Mouse (Mus musculus) c-Kit-negative CD71-positive TER-119-positive erythroid progenitor cells, embryonic 14.5 days (primary cell): ENCODE results near the gene Mthfd2.
"Not testable (repeated sequence)": the region's sequence is repeated elsewhere in the genome, so short reads cannot be mapped to it uniquely, and the experiment has no call there.

Source experiments
- DNase-seq: peaks from one replicate; pipeline ENCODE4 v3.0.0-alpha.2; 2013; ENCODE audit warnings: low read depth, low spot score

The Mthfd2 gene

GRCm38 (mm10) chr6:83325525-83326393, at the start of gene Mthfd2, which contains the start of gene Mob1a:
TSS of gene Mthfd2 (minus strand) at chr6:83325908.
TSS of gene Mob1a (plus strand) at chr6:83326016.
- peak; percentile 96 for DNase-seq

DNA sequence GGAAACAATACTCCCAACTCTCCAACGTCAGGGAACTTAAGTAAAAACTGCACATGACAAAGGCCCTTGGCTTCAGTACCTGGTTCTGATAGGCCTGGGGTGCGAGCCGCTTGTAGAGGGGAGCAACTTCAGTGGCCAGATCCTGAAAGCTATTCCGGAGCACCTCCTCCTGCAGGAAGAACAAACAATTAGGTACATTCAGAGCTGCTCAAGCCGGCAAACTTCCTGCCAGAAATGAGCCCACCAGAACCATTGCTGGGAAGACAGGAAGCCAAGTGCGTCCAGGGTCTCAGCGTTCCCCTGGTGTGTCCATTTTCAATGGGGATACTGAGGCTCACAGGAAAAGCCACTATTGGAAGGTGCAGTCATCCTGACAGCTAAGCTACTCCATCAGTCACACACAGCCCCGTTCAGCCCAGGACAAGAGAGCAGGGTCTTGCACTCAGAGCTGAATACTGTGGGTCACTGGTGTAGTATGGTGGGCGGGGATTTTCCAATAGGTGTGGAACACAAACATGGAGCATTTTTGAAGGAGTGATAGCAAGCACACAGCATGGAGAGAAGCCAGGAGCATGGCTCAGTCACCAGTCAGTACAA, 48.1 kb upstream of the Mthfd2 start:
- no peak for DNase-seq

GRCm38 (mm10) chr6:83371350-83371749, 45.6 kb upstream of the Mthfd2 start:
- DNase-seq, result no peak

DNA sequence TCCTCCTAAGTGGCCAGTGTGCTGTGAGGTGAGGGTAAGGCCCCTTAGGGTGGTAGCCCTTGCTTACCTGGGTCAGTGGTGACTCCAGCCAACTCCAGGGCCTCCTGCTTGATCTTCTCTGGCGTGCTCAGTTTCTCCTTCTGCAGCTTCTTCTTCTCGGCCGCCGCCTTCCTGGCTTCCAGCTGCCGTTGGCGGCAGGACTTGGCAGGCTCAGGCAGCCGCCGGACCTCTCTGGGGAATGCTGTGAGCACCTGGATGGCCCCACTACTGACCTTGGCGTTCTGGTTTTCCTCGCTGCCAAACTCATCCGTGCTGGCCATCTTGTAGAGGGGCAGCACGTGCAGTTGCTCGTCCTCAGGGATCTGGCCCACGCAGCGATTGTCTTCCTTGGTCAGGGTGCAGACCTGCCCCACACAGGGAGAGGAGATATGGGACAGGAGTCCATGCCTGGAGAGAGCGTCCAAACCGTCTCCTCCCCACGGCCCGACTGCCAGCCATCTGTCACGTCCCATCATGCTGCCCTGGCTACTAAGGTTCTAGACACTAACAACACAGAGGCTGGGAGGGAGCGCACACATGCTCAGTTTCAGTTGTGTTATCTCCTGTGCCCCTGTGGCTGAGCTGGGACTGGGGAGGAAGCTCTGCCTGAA, 44.7 kb upstream of the Mthfd2 start:
- no peak for DNase-seq

DNA sequence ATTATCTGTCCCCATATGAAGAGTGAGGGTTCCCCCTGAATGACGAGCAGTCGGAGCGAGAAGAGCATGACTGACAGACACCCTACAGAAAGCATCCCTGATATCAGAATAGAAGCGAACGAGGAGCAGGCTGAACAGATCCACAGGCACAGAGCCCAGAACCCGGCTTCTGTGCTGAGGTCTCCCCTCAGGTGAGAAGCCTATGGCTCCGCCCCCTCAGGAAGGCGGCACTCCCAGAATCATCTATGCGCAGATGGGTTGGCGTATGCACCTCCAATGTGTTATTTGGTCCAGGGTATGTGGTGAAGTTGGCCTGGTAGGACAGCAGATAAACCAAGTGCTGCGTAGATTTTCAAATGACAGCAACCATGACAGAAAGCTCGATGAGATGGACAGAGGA, 37.4 kb upstream of the Mthfd2 start:
- no peak for DNase-seq

DNA sequence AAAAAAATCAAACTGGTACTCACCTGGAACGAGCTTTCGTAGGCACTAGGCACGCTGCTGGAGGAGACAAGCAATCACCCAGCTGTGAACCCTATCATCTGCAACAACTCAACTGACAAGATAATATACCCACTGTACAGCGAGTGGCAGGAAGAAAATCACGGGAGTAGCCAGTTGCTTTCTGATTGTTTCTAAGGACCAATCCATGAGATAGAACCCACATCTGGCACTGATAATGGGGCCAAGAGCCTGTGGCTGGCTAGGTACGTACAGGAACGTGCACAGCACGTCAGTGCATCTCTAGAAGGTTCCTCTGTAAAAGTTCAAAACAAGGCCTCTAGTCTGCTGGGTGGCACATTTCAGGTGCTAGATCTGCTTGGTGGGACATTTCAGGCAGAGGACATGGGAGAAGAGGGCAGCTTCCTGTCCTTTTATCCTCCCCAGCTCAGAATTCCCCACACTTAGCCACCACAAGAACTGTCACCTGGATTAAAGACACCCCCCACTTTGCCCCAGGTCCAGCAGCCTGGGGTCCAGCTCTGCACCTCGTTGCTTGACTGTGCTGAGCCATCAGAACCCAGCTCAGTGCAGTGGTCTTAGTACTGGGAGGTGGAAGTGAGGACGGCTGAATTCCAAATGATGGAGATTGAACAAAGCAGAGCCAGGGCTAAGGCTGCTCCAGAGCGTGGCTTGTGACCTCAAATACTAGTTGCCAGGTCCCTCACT, 36.0 kb upstream of the Mthfd2 start:
- DNase-seq, result no peak

DNA sequence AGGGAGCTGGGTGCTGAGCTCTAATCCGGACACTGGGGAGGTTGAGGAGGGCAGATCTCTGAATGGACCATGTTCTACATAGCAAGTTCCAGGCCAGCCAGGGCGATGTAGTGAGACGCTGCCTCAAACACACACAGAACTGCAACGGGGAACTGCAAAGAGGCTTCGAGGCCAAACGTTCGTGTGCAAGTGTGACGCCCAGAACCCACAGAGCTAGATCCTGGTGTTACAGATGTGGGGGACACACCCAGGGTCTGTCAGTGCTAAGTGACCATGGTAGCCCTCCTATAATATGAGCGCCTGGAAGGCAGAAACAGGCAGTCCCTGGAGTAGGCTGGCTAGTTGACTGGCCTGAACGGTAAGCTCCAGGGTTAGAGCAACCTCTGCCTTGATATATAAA, 31.7 kb upstream of the Mthfd2 start:
- DNase-seq, result no peak

DNA sequence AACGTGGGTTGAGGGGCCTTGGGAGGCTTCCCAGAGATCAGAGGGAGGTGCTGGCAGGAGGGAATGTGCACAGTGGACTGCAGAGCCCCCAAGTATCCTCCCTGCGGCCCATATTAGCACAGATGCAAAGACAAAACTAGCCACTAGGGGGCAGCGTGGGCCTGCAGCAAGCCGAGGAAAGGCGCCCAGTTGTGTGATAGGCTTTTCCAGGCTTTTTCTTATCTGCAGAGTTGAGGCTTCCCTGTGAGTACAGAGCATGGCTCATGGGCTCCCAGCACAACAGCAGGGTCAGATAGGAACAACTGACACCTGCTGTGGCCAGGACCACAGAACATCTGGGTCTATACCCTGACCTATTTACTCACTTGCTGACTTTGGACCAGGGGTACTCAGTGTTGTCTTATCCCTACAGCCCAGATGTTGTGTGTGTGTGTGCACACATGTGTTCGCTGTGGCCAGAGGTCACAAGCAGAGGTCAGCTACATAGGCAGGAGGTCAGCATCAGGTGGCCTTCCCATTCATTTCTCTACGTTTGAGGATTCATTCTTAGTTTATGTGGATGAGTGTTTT, 30.9 kb upstream of the Mthfd2 start:
- peak; percentile 73 for DNase-seq

- no peak for DNase-seq
These were observed 29.4 kb upstream of the Mthfd2 start for GRCm38 (mm10) chr6:83354856-83355781.

DNA sequence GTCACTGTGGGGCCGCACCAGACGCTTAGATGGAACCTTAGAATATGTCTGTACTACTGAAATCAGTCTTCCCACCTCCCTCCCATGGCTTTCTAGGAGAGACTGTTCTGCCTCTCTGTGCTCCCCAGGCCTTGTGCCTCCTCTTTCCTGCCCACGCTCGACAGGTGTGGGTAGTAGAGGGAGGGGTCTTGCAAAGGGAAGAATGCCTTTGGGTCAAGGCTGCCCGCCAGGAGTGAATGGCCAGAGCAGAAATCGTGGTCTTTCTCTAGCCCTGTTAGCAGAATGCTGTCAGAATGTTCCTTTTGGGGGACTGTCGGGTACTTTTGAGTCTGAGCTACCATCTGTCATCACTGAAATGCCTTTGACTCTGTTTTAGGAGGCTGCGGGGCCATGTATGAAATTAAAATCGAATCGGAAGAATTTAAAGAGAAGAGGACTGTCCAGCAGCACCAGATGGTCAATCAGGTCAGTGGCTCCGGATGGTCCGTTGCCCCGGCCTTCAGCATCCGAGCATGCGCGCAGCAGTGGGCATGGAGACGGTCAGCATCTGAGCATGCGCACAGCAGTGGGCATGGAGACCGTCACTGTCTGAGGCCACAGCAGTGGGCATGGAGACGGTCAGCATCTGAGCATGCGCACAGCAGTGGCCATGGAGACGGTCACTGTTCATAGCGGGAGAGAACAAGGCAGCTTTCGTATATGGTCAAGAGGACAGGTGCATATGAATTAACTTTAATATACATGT, 27.1 kb upstream of the Mthfd2 start:
- DNase-seq, result no peak

- peak; percentile 95 for DNase-seq
These were observed 25.9 kb upstream of the Mthfd2 start for GRCm38 (mm10) chr6:83351490-83352160.

- DNase-seq, result peak; percentile 20
These were observed 25.2 kb upstream of the Mthfd2 start for GRCm38 (mm10) chr6:83350851-83351405.

DNA sequence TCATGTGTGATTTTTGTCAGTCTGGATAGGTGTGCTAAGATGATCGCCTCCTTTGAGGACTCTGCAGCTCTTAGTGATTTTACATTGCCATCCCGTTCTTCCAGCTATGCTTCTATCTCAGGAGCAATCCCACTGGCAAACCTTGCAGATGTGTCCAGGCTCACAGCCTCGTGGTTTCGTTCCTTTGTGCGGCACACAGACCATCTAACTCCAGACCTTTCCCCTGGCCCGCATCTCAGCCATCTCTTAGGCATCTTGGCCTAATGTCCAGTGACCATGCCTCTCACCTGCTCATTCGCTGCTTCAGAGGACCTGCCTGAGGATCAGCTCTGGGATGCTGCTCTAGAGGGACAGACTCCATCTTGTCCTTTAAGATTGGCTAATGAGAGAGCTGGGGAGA, 24.5 kb upstream of the Mthfd2 start:
- DNase-seq, result peak; percentile 32

GRCm38 (mm10) chr6:83349274-83349958, 23.7 kb upstream of the Mthfd2 start:
- peak; percentile 80 for DNase-seq

- no peak for DNase-seq
These were observed 23.2 kb upstream of the Mthfd2 start, which contains the start of gene Bola3 for GRCm38 (mm10) chr6:83348873-83349272. TSS of gene Bola3 (plus strand) at chr6:83349147.

- no peak for DNase-seq
These were observed 22.2 kb upstream of the Mthfd2 start for GRCm38 (mm10) chr6:83347916-83348315.

DNA sequence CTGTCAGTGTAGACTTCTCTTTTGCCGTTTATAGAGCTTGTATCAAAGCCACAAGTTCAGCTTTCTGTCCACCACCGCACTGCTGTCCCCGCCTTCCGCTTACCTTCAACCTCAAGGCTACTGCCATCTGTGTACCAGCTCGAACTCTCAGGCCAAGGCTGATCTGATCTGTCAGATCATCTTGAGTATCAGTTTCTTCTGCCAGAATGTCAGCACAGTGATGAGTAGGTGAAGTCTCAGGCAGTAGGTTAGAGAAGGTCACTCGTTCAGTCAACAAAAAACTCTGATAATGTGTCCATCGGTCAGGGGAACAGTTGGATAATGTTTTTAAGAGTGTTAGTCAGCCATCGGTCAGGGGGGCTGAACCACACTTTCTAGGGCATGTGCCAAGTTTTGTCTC, 19.6 kb upstream of the Mthfd2 start:
- not testable (repeated sequence) for DNase-seq

- no peak for DNase-seq
These were observed 17.2 kb upstream of the Mthfd2 start for GRCm38 (mm10) chr6:83342957-83343356.
